Mouse (Mus musculus) monocyte, adult 2 months (primary cell): ENCODE measurements around the gene Hdac5.
"Not testable (repeated sequence)": the region's sequence is repeated elsewhere in the genome, so short reads cannot be mapped to it uniquely, and the experiment has no call there.

Experiments
- DNase-seq, 2 experiments: peaks; one replicate each; pipeline ENCODE4 v3.0.0; 2022; ENCODE audit warnings: low spot score in 2 of 2, low read depth in 1 of 2

Gene Hdac5

GRCm38 (mm10) chr11:102185677-102186076 is 44.3 kb downstream of the Hdac5 start:
- DNase-seq = no peak

GRCm38 (mm10) chr11:102184646-102185495 is 45.1 kb downstream of the Hdac5 start, which contains the start of gene Lsm12:
Gene Lsm12 (minus strand): TSS chr11:102185296.
- peak; percentile 90 to 97 for DNase-seq

GRCm38 (mm10) chr11:102184253-102184645 is 45.7 kb downstream of the Hdac5 start:
- no peak for DNase-seq

GRCm38 (mm10) chr11:102179836-102180235 is 50.1 kb downstream of the Hdac5 start:
- DNase-seq = no peak

- DNase-seq = no peak
Observed at GRCm38 (mm10) chr11:102168689-102169088, 61.3 kb downstream of the Hdac5 start.

- no peak for DNase-seq
Observed at GRCm38 (mm10) chr11:102167539-102167938, 62.4 kb downstream of the Hdac5 start.

- no peak for DNase-seq
Observed at GRCm38 (mm10) chr11:102165971-102166722, 63.8 kb downstream of the Hdac5 start.

- no peak for DNase-seq
Observed at GRCm38 (mm10) chr11:102159781-102160180, 70.2 kb downstream of the Hdac5 start.

- DNase-seq = not testable (repeated sequence)
Observed at GRCm38 (mm10) chr11:102158024-102158423, 71.9 kb downstream of the Hdac5 start.

- no peak for DNase-seq
Observed at GRCm38 (mm10) chr11:102156786-102157089, 73.2 kb downstream of the Hdac5 start.

GRCm38 (mm10) chr11:102156039-102156785 is 73.8 kb downstream of the Hdac5 start, which contains the start of gene Tmem101:
Gene Tmem101 (minus strand): TSS chr11:102156404.
- DNase-seq = peak; percentile 68 to 82

- DNase-seq = no peak
Observed at GRCm38 (mm10) chr11:102147213-102147989, 82.6 kb downstream of the Hdac5 start.

- DNase-seq = no peak
Observed at GRCm38 (mm10) chr11:102146531-102146930, 83.4 kb downstream of the Hdac5 start.

- DNase-seq = no peak
Observed at GRCm38 (mm10) chr11:102146005-102146404, 84.0 kb downstream of the Hdac5 start.

GRCm38 (mm10) chr11:102145471-102146001 is 84.4 kb downstream of the Hdac5 start, which contains the start of gene Nags:
Gene Nags (plus strand): TSS chr11:102145513.
- no peak for DNase-seq

GRCm38 (mm10) chr11:102144957-102145470 is 85.0 kb downstream of the Hdac5 start:
- no peak for DNase-seq
